Mouse (Mus musculus) limb, embryonic 10.5 days (tissue): ENCODE measurements around the gene Prap1. TPM values are rescaled to one million over a fixed set of nuclear protein-coding genes. Genes with fewer than 3 reads are reported as not detected.

Experiments
- DNase-seq: peaks from one replicate; pipeline ENCODE4 v3.0.0-alpha.2; 2017; ENCODE audit warnings: low spot score
- H3K27ac ChIP-seq: fragments of 300-500 bp; sonication (generic); 2 replicates; pipeline ENCODE4 v1.5.1; 2016; ENCODE audit warnings: mild to moderate bottlenecking
- H3K27me3 ChIP-seq: fragments of 300-500 bp; sonication (generic); 2 replicates; pipeline ENCODE4 v1.6.1; 2016; ENCODE audit warnings: low read depth, mild to moderate bottlenecking; ENCODE audit not compliant: poor library complexity, severe bottlenecking
- H3K36me3 ChIP-seq: fragments of 300-500 bp; sonication (generic); 2 replicates; pipeline ENCODE4 v1.6.1; 2016; ENCODE audit warnings: mild to moderate bottlenecking, moderate library complexity
- H3K4me1 ChIP-seq: fragments of 300-500 bp; sonication (generic); 2 replicates; pipeline ENCODE4 v1.6.1; 2016
- H3K4me3 ChIP-seq: fragments of 300-500 bp; sonication (generic); 2 replicates; pipeline ENCODE4 v1.5.1; 2016; ENCODE audit warnings: mild to moderate bottlenecking, moderate library complexity
- H3K9me3 ChIP-seq: fragments of 300-500 bp; sonication (generic); replicated peaks from 2 replicates; pipeline ENCODE4 v1.6.1; 2016; ENCODE audit warnings: mild to moderate bottlenecking
- WGBS: fragments of 180-500 bp; shearing (Covaris S2); methylation state at CpG from one replicate; pipeline ENCODE4 v1.1.7; 2016; 5-methylcytosine and 5-hydroxymethylcytosine counted together
- polyA plus RNA-seq: library from polyadenylated mRNA; unstranded; fragments of >200 nt; fragmentation: Nextera tagmentation; extraction: Ambion mirVana; gene quantifications from 2 replicates; pipeline ENCODE4 v1.2.1, GENCODE M21; 2016

Gene Prap1
- polyA plus RNA-seq, 1 experiment from 2014 or later, result not detected

GRCm38 (mm10) chr7:140096055-140096454 is 2.9 kb downstream of the Prap1 start:
- no peak for DNase-seq
- no peak overlapping the region for H3K4me3 ChIP-seq
- no peaks in the 10 kb centered on the region for H3K9me3 ChIP-seq
- peaks cover 12% of the 10 kb centered on the region for H3K27me3 ChIP-seq
- H3K36me3 ChIP-seq, result no peaks in the 10 kb centered on the region
- H3K4me1 ChIP-seq, result peaks cover 6% of the 10 kb centered on the region
- H3K27ac ChIP-seq, result no peak overlapping the region

DNA sequence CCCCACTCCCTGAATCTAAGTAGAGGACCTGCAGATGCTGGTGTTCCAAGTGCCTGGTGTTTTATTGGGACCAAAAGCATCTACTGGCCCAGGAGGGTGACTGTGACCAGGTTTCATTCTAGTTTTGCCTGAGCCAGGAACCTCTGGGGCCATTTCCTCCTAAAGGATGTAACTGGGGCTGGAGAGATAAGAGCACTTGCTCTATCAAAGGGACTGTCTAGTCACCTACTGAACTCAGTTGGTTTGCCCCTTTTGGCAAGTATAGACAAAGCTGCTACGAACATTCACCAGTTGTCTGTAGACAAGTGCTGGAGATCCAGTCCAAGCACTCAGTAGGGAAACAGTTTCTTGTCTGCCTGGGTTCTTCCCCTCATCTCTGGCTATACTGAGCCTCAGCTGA is 5.3 kb downstream of the Prap1 start:
- peaks cover 20% of the 10 kb centered on the region for H3K27me3 ChIP-seq
- H3K27ac ChIP-seq, result no peak overlapping the region
- peaks cover 23% of the 10 kb centered on the region for H3K4me1 ChIP-seq
- H3K4me3 ChIP-seq, result no peak overlapping the region
- no peaks in the 10 kb centered on the region for H3K36me3 ChIP-seq
- DNase-seq, result no peak
- no peaks in the 10 kb centered on the region for H3K9me3 ChIP-seq
- 93% methylated on average over 1 of the region's 1 CpGs for WGBS

DNA sequence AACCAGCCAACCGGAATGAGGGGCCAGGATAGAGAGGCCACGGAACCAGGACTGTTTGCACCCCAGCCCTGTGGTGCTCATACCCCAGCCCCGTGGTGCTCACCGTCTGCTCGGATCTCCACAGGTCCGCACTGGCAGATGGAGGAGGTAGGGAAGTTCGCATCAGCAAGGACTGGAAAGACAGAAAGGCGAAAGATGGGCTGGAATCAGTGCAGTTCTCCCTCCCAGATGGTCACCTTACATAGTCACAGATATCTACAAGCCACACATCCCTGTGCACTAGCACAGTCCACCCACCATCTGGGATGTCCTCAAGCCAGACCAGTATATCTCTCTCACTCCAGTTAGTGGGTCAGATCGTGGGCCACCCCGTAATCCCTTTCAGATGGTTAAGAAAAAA is 8.3 kb downstream of the Prap1 start:
- Histone ChIP-seq H3K27me3 (peaks cover 20% of the 10 kb centered on the region), H3K4me3 (peak overlapping the region; percentile 59), H3K36me3 (peaks cover 20% of the 10 kb centered on the region), H3K27ac (peak overlapping the region; percentile 37), H3K9me3 (no peaks in the 10 kb centered on the region), H3K4me1 (peaks cover 19% of the 10 kb centered on the region)
- DNase-seq, result no peak
- 79% methylated on average over 10 of the region's 10 CpGs for WGBS

GRCm38 (mm10) chr7:140101993-140102860 is 9.0 kb downstream of the Prap1 start, which contains the start of gene Fuom:
TSS of gene Fuom (minus strand) at chr7:140102441.
- no peaks in the 10 kb centered on the region for H3K9me3 ChIP-seq
- 2% methylated on average over 30 of the region's 30 CpGs for WGBS
- peak within 1 kb of the TSS; percentile 37 for H3K27ac ChIP-seq
- peak within 1 kb of the TSS; percentile 59 for H3K4me3 ChIP-seq
- H3K4me1 ChIP-seq, result peaks cover 19% of the 10 kb centered on the region
- H3K27me3 ChIP-seq, result peaks cover 20% of the 10 kb centered on the region
- DNase-seq, result peak; percentile 76
- peaks cover 27% of the 10 kb centered on the region for H3K36me3 ChIP-seq

DNA sequence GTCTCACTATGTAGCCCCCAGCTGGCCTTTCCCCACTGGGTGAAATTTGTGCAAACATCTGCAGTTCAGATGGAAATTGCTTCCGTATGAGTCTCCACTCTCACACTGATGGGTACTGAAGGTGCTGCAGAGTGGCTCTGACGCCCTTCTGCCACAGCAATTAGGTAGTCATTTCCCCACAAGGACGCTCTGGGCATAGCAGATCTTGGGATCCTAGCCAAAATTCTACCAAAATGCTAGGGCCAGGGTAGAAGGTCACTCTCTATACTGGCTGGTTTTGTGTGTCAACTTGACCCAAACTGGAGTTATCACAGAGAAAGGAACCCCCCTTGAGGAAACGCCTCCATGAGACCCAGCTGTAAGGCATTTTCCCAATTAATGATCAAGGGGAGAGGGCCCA is 10.8 kb downstream of the Prap1 start:
- no peak for DNase-seq
- WGBS, result 80% methylated on average over 4 of the region's 4 CpGs
- H3K4me1 ChIP-seq, result peaks cover 19% of the 10 kb centered on the region
- no peaks in the 10 kb centered on the region for H3K9me3 ChIP-seq
- peaks cover 45% of the 10 kb centered on the region for H3K36me3 ChIP-seq
- H3K27me3 ChIP-seq, result peaks cover 14% of the 10 kb centered on the region
- no peak overlapping the region for H3K27ac ChIP-seq
- no peak overlapping the region for H3K4me3 ChIP-seq

DNA sequence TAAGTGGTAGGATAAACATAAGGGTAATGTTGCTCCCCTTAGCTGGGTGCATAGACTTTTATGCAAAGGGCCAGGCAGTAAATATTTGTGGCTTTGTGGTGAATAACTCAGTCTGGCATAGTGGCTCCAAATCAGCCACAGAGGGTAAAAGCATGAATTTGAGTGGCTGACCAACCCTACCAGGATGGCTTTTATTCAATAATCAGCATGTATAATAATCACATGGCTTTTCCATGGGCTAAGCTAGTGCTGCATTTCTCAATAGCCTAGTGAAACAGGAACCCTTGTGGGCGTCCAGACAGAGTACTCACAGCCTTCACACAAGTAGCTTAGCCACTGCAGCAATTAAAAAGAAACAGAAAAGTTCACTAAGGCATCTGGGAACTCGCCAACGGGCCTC is 18.7 kb downstream of the Prap1 start:
- Histone ChIP-seq H3K9me3 (no peaks in the 10 kb centered on the region), H3K4me1 (peaks cover 8% of the 10 kb centered on the region), H3K36me3 (peaks cover 61% of the 10 kb centered on the region), H3K27ac (no peak overlapping the region), H3K27me3 (no peaks in the 10 kb centered on the region), H3K4me3 (no peak overlapping the region)
- WGBS, result 85% methylated on average over 3 of the region's 3 CpGs
- DNase-seq, result no peak

DNA sequence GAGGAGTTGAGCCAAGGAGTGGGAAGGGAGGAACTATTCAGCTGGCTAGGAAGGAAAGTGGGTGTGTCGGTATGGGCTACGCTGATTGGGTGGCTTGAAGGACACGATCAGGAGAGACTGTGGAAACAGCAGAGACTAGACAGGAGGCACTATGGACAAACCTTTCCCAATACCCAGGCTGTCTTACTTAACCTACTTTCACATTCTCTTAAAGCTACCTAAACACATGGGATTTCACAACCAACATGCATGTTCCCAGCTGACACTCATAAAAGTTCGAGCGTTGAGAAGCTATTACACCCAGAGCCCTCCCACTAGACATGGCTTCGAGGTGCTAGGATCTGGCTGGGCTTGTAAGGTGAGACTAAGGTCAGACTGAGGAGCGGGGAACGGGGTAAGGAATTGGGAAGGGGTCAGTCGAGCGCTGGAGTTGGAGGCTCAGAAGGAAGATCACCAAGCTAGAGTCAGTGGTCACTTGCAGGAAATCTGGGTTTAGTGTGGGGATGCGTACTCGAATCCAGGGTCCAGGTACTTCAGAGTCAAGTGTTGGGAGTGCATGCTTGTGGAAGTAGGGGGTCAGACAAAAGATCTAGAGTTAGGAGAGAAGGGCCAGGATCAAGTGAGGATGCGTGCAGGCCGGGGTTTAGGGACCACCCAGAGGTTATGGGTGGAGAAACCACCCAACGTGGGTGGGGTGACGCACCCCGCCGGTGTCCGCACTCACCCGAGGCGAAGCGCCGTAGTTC is 22.6 kb downstream of the Prap1 start, which contains the start of gene Paox:
Paox (plus strand) TSS at position 217 of the 746 bp plus-strand sequence.
- Histone ChIP-seq H3K4me1 (peaks cover 8% of the 10 kb centered on the region), H3K36me3 (peaks cover 23% of the 10 kb centered on the region), H3K4me3 (peak within 1 kb of the TSS; percentile 79), H3K27ac (peak within 1 kb of the TSS; percentile 93), H3K27me3 (no peaks in the 10 kb centered on the region), H3K9me3 (no peaks in the 10 kb centered on the region)
- peak; percentile 59 for DNase-seq
- WGBS, result 3% methylated on average over 23 of the region's 23 CpGs

GRCm38 (mm10) chr7:140116329-140117054 is 23.3 kb downstream of the Prap1 start, which contains the start of gene Echs1:
TSS of gene Echs1 (minus strand) at chr7:140116476.
- 4% methylated on average over 28 of the region's 28 CpGs for WGBS
- H3K9me3 ChIP-seq, result no peaks in the 10 kb centered on the region
- peak within 1 kb of the TSS; percentile 93 for H3K27ac ChIP-seq
- H3K4me3 ChIP-seq, result peak within 1 kb of the TSS; percentile 79
- DNase-seq, result peak; percentile 87
- H3K27me3 ChIP-seq, result no peaks in the 10 kb centered on the region
- H3K36me3 ChIP-seq, result peaks cover 16% of the 10 kb centered on the region
- peaks cover 8% of the 10 kb centered on the region for H3K4me1 ChIP-seq

- H3K27me3 ChIP-seq, result no peaks in the 10 kb centered on the region
- no peak for DNase-seq
- no peaks in the 10 kb centered on the region for H3K36me3 ChIP-seq
- WGBS, result 87% methylated on average over 2 of the region's 2 CpGs
- no peak overlapping the region for H3K27ac ChIP-seq
- H3K4me1 ChIP-seq, result peaks cover 9% of the 10 kb centered on the region
- H3K9me3 ChIP-seq, result no peaks in the 10 kb centered on the region
- no peak overlapping the region for H3K4me3 ChIP-seq
Observed at GRCm38 (mm10) chr7:140120484-140120883, 27.3 kb downstream of the Prap1 start.

GRCm38 (mm10) chr7:140121338-140121910 is 28.2 kb downstream of the Prap1 start:
- Histone ChIP-seq H3K4me1 (peaks cover 11% of the 10 kb centered on the region), H3K9me3 (no peaks in the 10 kb centered on the region), H3K27ac (no peak overlapping the region), H3K4me3 (no peak overlapping the region), H3K36me3 (no peaks in the 10 kb centered on the region), H3K27me3 (no peaks in the 10 kb centered on the region)
- 83% methylated on average over 13 of the region's 13 CpGs for WGBS
- DNase-seq, result no peak

DNA sequence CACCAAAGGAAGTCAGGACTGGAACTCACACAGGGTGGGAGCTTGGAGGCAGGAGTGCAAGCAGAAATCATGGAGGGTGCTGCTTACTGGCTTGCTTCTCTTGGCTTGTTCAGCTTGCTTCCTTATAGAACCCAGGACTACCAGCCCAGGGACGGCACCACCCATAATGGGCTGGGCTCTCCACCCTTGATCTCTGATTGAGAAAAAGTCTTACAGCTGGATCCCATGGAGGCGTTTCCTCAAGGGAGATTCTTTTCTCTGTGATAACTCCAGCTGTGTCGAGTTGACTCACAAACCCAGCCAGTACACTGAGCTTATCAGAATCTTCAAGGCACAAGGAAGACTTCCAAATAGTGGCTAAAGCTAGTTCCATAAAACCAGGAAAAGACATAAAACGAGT is 29.6 kb downstream of the Prap1 start:
- H3K4me3 ChIP-seq, result no peak overlapping the region
- no peaks in the 10 kb centered on the region for H3K36me3 ChIP-seq
- no peak for DNase-seq
- WGBS, result 50% methylated on average over 4 of the region's 4 CpGs
- H3K9me3 ChIP-seq, result no peaks in the 10 kb centered on the region
- H3K4me1 ChIP-seq, result peaks cover 16% of the 10 kb centered on the region
- no peak overlapping the region for H3K27ac ChIP-seq
- H3K27me3 ChIP-seq, result no peaks in the 10 kb centered on the region

DNA sequence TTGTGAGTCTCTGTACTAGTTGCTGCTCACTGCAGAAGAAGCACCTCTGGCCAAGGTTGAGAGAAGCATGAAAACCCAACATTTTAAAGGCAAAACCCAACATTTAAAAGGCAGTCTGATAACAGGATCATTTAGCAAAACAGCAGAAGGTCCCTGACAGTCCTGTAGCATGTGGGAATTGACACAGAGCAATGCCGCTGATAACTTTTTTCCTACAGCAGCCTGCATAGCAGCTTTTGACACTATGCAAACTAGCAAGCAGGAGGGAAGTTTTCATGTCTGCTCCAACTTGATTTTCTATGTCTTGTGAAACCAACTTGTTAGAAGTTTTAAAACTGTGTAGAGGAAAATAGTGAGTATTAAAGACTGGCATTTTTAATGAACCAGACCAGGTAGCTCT is 31.2 kb downstream of the Prap1 start:
- no peak overlapping the region for H3K4me3 ChIP-seq
- no peak overlapping the region for H3K27ac ChIP-seq
- WGBS, result 100% methylated on average over 1 of the region's 1 CpGs
- H3K27me3 ChIP-seq, result no peaks in the 10 kb centered on the region
- peaks cover 16% of the 10 kb centered on the region for H3K4me1 ChIP-seq
- DNase-seq, result no peak
- no peaks in the 10 kb centered on the region for H3K9me3 ChIP-seq
- peaks cover 4% of the 10 kb centered on the region; the same call in 1 of the 2 replicates for H3K36me3 ChIP-seq
